Mouse (Mus musculus): ENCODE measurements around the gene Sdk1.

- TF ChIP-seq CTCF (IDR thresholded peaks at IDR 0.05; ENCODE audit: insufficient read depth, low read depth, low read length): no peak
- no peak for TF ChIP-seq POLR2A (IDR thresholded peaks at IDR 0.05; ENCODE audit: insufficient read depth, low read depth, low read length)
Measured at GRCm38 (mm10) chr5:141225243-141225642, 16.0 kb upstream of the Sdk1 start.

Data from olfactory bulb, adult 2 months (tissue).